Mouse (Mus musculus): ENCODE measurements around the gene Rnf157. TPM values are rescaled to one million over a fixed set of nuclear protein-coding genes. Genes with fewer than 3 reads are reported as not detected.
"Not testable (repeated sequence)": the region's sequence is repeated elsewhere in the genome, so short reads cannot be mapped to it uniquely, and the experiment has no call there.

The Rnf157 gene
- polyA plus RNA-seq, 1 experiment from 2014 or later, result 8.6 TPM

DNA sequence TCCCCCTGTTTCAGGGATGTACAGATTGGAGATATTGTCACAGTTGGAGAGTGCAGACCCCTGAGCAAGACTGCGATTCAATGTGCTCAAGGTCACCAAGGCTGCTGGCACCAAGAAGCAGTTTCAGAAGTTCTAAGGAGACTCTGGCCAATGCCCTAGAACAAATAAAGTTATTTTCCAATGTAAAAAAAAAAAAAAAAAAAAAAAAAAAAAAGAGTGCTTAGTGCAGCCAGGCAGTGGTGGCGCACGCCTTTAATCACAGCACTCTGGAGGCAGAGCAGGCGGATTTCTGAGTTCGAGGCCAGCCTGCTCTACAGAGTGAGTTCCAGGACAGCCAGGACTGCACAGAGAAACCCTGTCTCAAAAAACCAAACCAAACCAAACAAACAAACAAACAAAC, 29.8 kb downstream of the Rnf157 start:
- H3K4me3 ChIP-seq (ENCODE audit: low read depth, low read length); H3K9ac ChIP-seq (ENCODE audit: low read depth, low read length); ATAC-seq (replicated peaks; ENCODE audit: insufficient number of reproducible peaks, low FRiP score, low TSS enrichment); H3K36me3 ChIP-seq (ENCODE audit: control insufficient read depth, insufficient read depth, low read length); H3K9me3 ChIP-seq (replicated peaks; ENCODE audit: control insufficient read depth, low read length); H3K27ac ChIP-seq (ENCODE audit: low read depth, low read length); H3K4me2 ChIP-seq; H3K27me3 ChIP-seq (ENCODE audit: control insufficient read depth, insufficient read depth, low read length): not testable (repeated sequence)
- 90% methylated on average over 5 of the region's 5 CpGs for WGBS (ENCODE audit: insufficient replicate concordance)
- peaks cover 21% of the 10 kb centered on the region for H3K4me1 ChIP-seq (ENCODE audit: control insufficient read depth, insufficient read depth, low read length)

DNA sequence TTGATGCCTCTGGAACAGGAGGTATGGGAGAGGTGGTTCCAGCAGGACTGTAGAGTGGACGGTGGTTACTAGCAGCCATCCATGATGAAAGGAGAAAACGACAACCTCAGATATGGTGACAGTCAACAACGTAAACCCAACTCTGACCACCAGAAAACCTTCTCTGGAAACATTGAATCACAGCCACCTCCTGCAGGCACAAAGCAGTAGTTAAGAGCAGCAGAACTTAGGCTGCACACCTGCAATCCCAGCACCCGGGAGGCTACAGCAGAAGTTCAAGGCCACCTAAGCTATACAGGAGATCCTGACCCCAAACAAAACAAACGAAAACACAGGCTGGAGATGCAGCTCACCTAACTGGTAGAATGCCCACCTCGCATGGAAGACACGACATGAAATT, 32.1 kb downstream of the Rnf157 start:
- Histone ChIP-seq H3K4me3 (ENCODE audit: low read depth, low read length) (no peak overlapping the region), H3K4me1 (ENCODE audit: control insufficient read depth, insufficient read depth, low read length) (peaks cover 2% of the 10 kb centered on the region; the same call in 1 of the 2 replicates), H3K27ac (ENCODE audit: low read depth, low read length) (no peak overlapping the region), H3K27me3 (ENCODE audit: control insufficient read depth, insufficient read depth, low read length) (no peaks in the 10 kb centered on the region), H3K9ac (ENCODE audit: low read depth, low read length) (no peak overlapping the region), H3K36me3 (ENCODE audit: control insufficient read depth, insufficient read depth, low read length) (no peaks in the 10 kb centered on the region), H3K4me2 (no peak overlapping the region), H3K9me3 (replicated peaks; ENCODE audit: control insufficient read depth, low read length) (no peaks in the 10 kb centered on the region)
- ATAC-seq (replicated peaks; ENCODE audit: insufficient number of reproducible peaks, low FRiP score, low TSS enrichment), result no peak
- 74% methylated on average over 7 of the region's 7 CpGs for WGBS (ENCODE audit: insufficient replicate concordance)

- Histone ChIP-seq H3K4me2 (no peak overlapping the region), H3K9ac (ENCODE audit: low read depth, low read length) (no peak overlapping the region), H3K36me3 (ENCODE audit: control insufficient read depth, insufficient read depth, low read length) (no peaks in the 10 kb centered on the region), H3K9me3 (replicated peaks; ENCODE audit: control insufficient read depth, low read length) (no peaks in the 10 kb centered on the region), H3K4me1 (ENCODE audit: control insufficient read depth, insufficient read depth, low read length) (peaks cover 2% of the 10 kb centered on the region; the same call in 1 of the 2 replicates), H3K27me3 (ENCODE audit: control insufficient read depth, insufficient read depth, low read length) (no peaks in the 10 kb centered on the region), H3K27ac (ENCODE audit: low read depth, low read length) (no peak overlapping the region), H3K4me3 (ENCODE audit: low read depth, low read length) (no peak overlapping the region)
- WGBS (ENCODE audit: insufficient replicate concordance), result 70% methylated on average over 6 of the region's 6 CpGs
- ATAC-seq (replicated peaks; ENCODE audit: insufficient number of reproducible peaks, low FRiP score, low TSS enrichment), result no peak
These were observed 33.3 kb downstream of the Rnf157 start for GRCm38 (mm10) chr11:116379530-116379929.

GRCm38 (mm10) chr11:116376945-116377661, 35.7 kb downstream of the Rnf157 start:
- Histone ChIP-seq H3K9me3 (replicated peaks; ENCODE audit: control insufficient read depth, low read length) (no peaks in the 10 kb centered on the region), H3K4me3 (ENCODE audit: low read depth, low read length) (no peak overlapping the region), H3K4me1 (ENCODE audit: control insufficient read depth, insufficient read depth, low read length) (peaks cover 2% of the 10 kb centered on the region; the same call in 1 of the 2 replicates), H3K27ac (ENCODE audit: low read depth, low read length) (no peak overlapping the region), H3K27me3 (ENCODE audit: control insufficient read depth, insufficient read depth, low read length) (no peaks in the 10 kb centered on the region), H3K9ac (ENCODE audit: low read depth, low read length) (no peak overlapping the region), H3K4me2 (no peak overlapping the region), H3K36me3 (ENCODE audit: control insufficient read depth, insufficient read depth, low read length) (no peaks in the 10 kb centered on the region)
- 56% methylated on average over 7 of the region's 7 CpGs for WGBS (ENCODE audit: insufficient replicate concordance)
- ATAC-seq (replicated peaks; ENCODE audit: insufficient number of reproducible peaks, low FRiP score, low TSS enrichment), result no peak

GRCm38 (mm10) chr11:116371894-116372450, 40.9 kb downstream of the Rnf157 start:
- peaks cover 10% of the 10 kb centered on the region; the same call in 1 of the 2 replicates for H3K4me1 ChIP-seq (ENCODE audit: control insufficient read depth, insufficient read depth, low read length)
- ATAC-seq (replicated peaks; ENCODE audit: insufficient number of reproducible peaks, low FRiP score, low TSS enrichment), result no peak
- H3K9ac ChIP-seq (ENCODE audit: low read depth, low read length), result no peak overlapping the region; the same call in 1 of the 2 replicates
- H3K27ac ChIP-seq (ENCODE audit: low read depth, low read length), result no peak overlapping the region
- no peaks in the 10 kb centered on the region for H3K27me3 ChIP-seq (ENCODE audit: control insufficient read depth, insufficient read depth, low read length)
- H3K36me3 ChIP-seq (ENCODE audit: control insufficient read depth, insufficient read depth, low read length), result no peaks in the 10 kb centered on the region
- H3K4me3 ChIP-seq (ENCODE audit: low read depth, low read length), result no peak overlapping the region
- no peak overlapping the region for H3K4me2 ChIP-seq
- H3K9me3 ChIP-seq (replicated peaks; ENCODE audit: control insufficient read depth, low read length), result no peaks in the 10 kb centered on the region
- WGBS (ENCODE audit: insufficient replicate concordance), result 74% methylated on average over 4 of the region's 4 CpGs

GRCm38 (mm10) chr11:116369633-116370032, 43.2 kb downstream of the Rnf157 start:
- H3K9me3 ChIP-seq (replicated peaks; ENCODE audit: control insufficient read depth, low read length), result no peaks in the 10 kb centered on the region
- no peak overlapping the region for H3K4me2 ChIP-seq
- peak overlapping the region; percentile 3; the same call in 1 of the 2 replicates for H3K27ac ChIP-seq (ENCODE audit: low read depth, low read length)
- H3K27me3 ChIP-seq (ENCODE audit: control insufficient read depth, insufficient read depth, low read length), result no peaks in the 10 kb centered on the region
- no peaks in the 10 kb centered on the region for H3K36me3 ChIP-seq (ENCODE audit: control insufficient read depth, insufficient read depth, low read length)
- no peak for ATAC-seq (replicated peaks; ENCODE audit: insufficient number of reproducible peaks, low FRiP score, low TSS enrichment)
- peaks cover 10% of the 10 kb centered on the region; the same call in 1 of the 2 replicates for H3K4me1 ChIP-seq (ENCODE audit: control insufficient read depth, insufficient read depth, low read length)
- H3K9ac ChIP-seq (ENCODE audit: low read depth, low read length), result no peak overlapping the region
- no peak overlapping the region for H3K4me3 ChIP-seq (ENCODE audit: low read depth, low read length)
- 28% methylated on average over 5 of the region's 5 CpGs for WGBS (ENCODE audit: insufficient replicate concordance)

DNA sequence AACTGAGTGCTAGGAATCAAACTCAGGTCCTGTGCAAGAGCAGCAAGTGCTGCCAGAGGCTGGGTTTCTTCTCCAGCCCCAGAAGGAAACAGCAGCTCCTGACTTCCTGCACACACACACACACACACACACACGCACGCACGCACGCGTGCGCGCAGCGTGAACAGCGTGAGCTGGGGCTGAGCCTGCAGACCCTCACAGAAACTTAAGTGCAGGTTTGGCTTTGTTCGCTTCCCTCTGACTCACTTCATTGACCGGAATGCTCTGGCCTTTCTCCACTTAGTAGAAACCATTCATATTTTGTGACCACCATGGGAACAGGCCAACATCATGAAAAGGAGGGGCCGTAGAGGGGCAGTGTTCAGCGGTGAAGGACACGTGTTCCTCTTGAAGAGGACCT, 43.8 kb downstream of the Rnf157 start:
- Histone ChIP-seq H3K9ac (ENCODE audit: low read depth, low read length) (no peak overlapping the region), H3K9me3 (replicated peaks; ENCODE audit: control insufficient read depth, low read length) (no peaks in the 10 kb centered on the region), H3K4me1 (ENCODE audit: control insufficient read depth, insufficient read depth, low read length) (peaks cover 10% of the 10 kb centered on the region; the same call in 1 of the 2 replicates), H3K27ac (ENCODE audit: low read depth, low read length) (no peak overlapping the region), H3K4me2 (no peak overlapping the region), H3K4me3 (ENCODE audit: low read depth, low read length) (no peak overlapping the region), H3K36me3 (ENCODE audit: control insufficient read depth, insufficient read depth, low read length) (no peaks in the 10 kb centered on the region), H3K27me3 (ENCODE audit: control insufficient read depth, insufficient read depth, low read length) (no peaks in the 10 kb centered on the region)
- no peak for ATAC-seq (replicated peaks; ENCODE audit: insufficient number of reproducible peaks, low FRiP score, low TSS enrichment)
- 89% methylated on average over 14 of the region's 14 CpGs for WGBS (ENCODE audit: insufficient replicate concordance)

GRCm38 (mm10) chr11:116368116-116368515, 44.7 kb downstream of the Rnf157 start:
- no peak overlapping the region for H3K4me2 ChIP-seq
- no peak overlapping the region for H3K27ac ChIP-seq (ENCODE audit: low read depth, low read length)
- WGBS (ENCODE audit: insufficient replicate concordance), result 29% methylated on average over 9 of the region's 9 CpGs
- H3K4me1 ChIP-seq (ENCODE audit: control insufficient read depth, insufficient read depth, low read length), result peaks cover 10% of the 10 kb centered on the region; the same call in 1 of the 2 replicates
- no peaks in the 10 kb centered on the region for H3K27me3 ChIP-seq (ENCODE audit: control insufficient read depth, insufficient read depth, low read length)
- no peak overlapping the region for H3K9ac ChIP-seq (ENCODE audit: low read depth, low read length)
- no peaks in the 10 kb centered on the region for H3K9me3 ChIP-seq (replicated peaks; ENCODE audit: control insufficient read depth, low read length)
- H3K36me3 ChIP-seq (ENCODE audit: control insufficient read depth, insufficient read depth, low read length), result no peaks in the 10 kb centered on the region
- no peak for ATAC-seq (replicated peaks; ENCODE audit: insufficient number of reproducible peaks, low FRiP score, low TSS enrichment)
- no peak overlapping the region for H3K4me3 ChIP-seq (ENCODE audit: low read depth, low read length)
